Mouse (Mus musculus) G1E (cell line): ENCODE measurements at regions not wholly inside any gene's neighbourhood (a gene's known extent, or its start where the extent isn't known, plus 50 kb on each side); places are given as distances from the start of the nearest gene placed in this dataset.

Experiments used
- ATAC-seq: 2 replicates; pipeline ENCODE4 v1.8.0; 2016; ENCODE audit warnings: mild to moderate bottlenecking; ENCODE audit not compliant: insufficient number of reproducible peaks, poor library complexity, low FRiP score, severe bottlenecking; ENCODE audit errors: extremely low read depth
- DNase-seq: peaks from one replicate; pipeline ENCODE4 v3.0.0; 2012; ENCODE audit warnings: low spot score
- H3K27me3 ChIP-seq: 2 replicates; pipeline ENCODE4 v1.6.1; 2012; ENCODE audit warnings: mild to moderate bottlenecking, low read length, inconsistent platforms; ENCODE audit not compliant: insufficient read depth
- H3K36me3 ChIP-seq: replicated peaks from 2 replicates; pipeline ENCODE3; 2012; ENCODE audit warnings: mild to moderate bottlenecking, inconsistent platforms
- H3K4me1 ChIP-seq: 2 replicates; pipeline ENCODE4 v1.6.1; 2012; ENCODE audit warnings: low read depth, low read length, inconsistent platforms, mixed read lengths; ENCODE audit not compliant: insufficient read depth
- H3K4me3 ChIP-seq: 2 replicates; pipeline ENCODE4 v1.5.1; 2012; ENCODE audit warnings: low read depth, mild to moderate bottlenecking, inconsistent platforms, low read length, moderate library complexity, mixed read lengths
- H3K9me3 ChIP-seq: replicated peaks from 2 replicates; pipeline ENCODE4 v1.6.1; 2012; ENCODE audit warnings: inconsistent platforms
- CTCF ChIP-seq: IDR thresholded peaks from 2 replicates; pipeline ENCODE4 v1.5.1; 2012; ENCODE audit warnings: low read depth, low read length, inconsistent platforms, mixed read lengths
- GATA1 ChIP-seq: IDR thresholded peaks from 2 replicates; pipeline ENCODE4 v1.6.1; 2012; ENCODE audit warnings: borderline replicate concordance, low read length, inconsistent platforms, mixed read lengths
- GATA2 ChIP-seq: IDR thresholded peaks from 2 replicates; pipeline ENCODE4 v1.6.1; 2012; ENCODE audit warnings: low read depth, low read length, inconsistent platforms, borderline replicate concordance
- POLR2AphosphoS5 ChIP-seq: IDR thresholded peaks from 2 replicates; pipeline ENCODE4 v1.6.1; 2012; ENCODE audit warnings: low read depth, low read length, inconsistent platforms; ENCODE audit not compliant: insufficient replicate concordance
- TAL1 ChIP-seq: conservative IDR thresholded peaks from 2 replicates; pipeline ENCODE4 v1.6.1; 2012; ENCODE audit warnings: low read depth, low read length, inconsistent platforms, mixed read lengths

DNA sequence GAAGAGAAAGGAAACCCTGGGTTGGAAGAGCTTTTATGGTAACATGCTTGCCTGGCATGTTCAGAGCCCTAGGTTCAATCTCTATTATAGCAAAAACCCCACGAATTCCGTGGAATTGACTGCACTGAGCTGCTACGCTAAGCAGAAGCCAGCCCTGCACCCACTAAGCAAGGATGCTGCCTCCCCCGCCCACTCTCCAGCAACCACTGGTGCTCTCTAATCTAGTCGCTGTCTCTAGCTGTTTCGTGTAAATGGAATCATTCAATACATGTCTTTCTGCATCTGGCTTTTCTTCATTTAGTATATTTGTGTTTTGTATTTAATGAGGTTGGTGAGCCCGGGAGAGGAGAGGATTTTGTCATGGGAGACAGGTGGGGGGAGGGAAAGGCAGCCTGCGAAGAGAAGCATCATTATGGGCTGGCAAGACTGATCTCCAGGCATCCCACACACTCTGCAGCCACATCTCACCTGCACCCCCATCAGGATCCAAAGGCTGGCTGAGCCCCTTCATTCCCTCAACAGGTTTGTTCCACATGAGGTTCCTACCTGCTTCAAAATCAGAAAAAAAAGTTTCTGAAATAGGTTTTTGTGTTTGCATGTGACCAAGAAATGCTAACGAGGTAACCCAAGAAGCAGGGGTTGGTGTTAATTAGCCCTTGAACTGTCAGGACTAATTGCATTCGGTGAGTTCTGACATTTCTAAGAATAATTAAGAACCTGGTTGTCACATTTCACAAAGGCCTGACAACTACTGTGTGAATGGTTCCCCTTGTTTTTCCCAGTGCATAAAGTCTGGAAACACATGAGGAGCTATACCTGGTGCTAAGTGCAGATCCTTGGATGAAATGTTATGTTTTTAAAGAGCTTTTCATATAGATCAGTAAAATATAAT is 68.6 kb upstream of the Ubl3 start:
- no peak for ATAC-seq
- no peaks in the 10 kb centered on the region for H3K27me3 ChIP-seq
- H3K4me3 ChIP-seq = no peak overlapping the region
- peaks cover 68% of the 10 kb centered on the region for H3K9me3 ChIP-seq
- H3K36me3 ChIP-seq = no peaks in the 10 kb centered on the region
- no peak for TF ChIP-seq TAL1
- no peak for TF ChIP-seq GATA2
- no peak for TF ChIP-seq GATA1
- TF ChIP-seq POLR2AphosphoS5 = no peak
- TF ChIP-seq CTCF = no peak
- no peaks in the 10 kb centered on the region for H3K4me1 ChIP-seq
- no peak for DNase-seq

DNA sequence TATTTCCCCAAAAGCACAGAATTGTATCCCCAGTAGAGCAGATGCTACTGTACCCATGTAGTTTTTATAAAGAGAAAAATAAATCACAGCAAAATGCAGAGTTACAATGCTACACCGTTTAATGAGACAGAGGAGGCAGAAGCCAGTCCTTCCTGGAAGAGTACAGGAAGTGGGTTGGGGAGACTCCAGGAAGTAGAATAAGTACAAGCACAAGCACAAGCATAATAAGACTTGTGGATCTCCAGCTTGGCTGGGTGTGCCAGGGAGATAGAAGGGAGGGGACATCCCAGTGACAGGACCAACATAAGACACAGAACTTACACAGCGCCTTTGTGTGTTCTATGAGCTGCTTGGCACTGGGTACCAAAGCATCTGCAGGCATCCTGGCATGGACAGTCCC is 67.3 kb upstream of the Ubl3 start:
- no peak overlapping the region for H3K4me3 ChIP-seq
- ATAC-seq (no peak), DNase-seq (no peak)
- H3K4me1 ChIP-seq = no peaks in the 10 kb centered on the region
- H3K27me3 ChIP-seq = no peaks in the 10 kb centered on the region
- TF ChIP-seq TAL1 = no peak
- TF ChIP-seq GATA1 = no peak
- TF ChIP-seq GATA2 = no peak
- TF ChIP-seq POLR2AphosphoS5 = no peak
- no peak for TF ChIP-seq CTCF
- H3K9me3 ChIP-seq = peaks cover 63% of the 10 kb centered on the region
- no peaks in the 10 kb centered on the region for H3K36me3 ChIP-seq

DNA sequence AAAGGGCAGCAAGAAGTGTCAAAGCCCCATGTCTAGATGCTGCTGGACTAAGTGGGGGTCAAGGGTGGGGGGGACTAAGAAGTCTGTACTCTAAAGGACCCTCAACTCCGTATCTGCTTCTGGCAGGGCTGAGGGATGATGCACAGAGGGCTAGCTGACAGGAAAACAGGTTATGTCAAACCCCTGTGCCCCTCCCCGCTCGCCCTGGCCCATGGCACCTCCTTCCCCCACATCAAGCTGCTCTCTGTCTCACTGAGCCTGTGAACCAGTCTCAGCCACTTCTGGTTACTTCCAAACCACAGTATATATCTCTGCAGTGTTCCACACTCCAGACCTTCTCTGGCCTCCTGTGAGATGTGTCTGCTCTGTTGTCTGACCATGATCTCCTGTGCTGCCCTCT is 63.8 kb upstream of the Ubl3 start:
- ATAC-seq (no peak), DNase-seq (no peak)
- TF ChIP-seq GATA2 = no peak
- no peak for TF ChIP-seq TAL1
- no peak for TF ChIP-seq CTCF
- TF ChIP-seq GATA1 = no peak
- TF ChIP-seq POLR2AphosphoS5 = no peak
- no peaks in the 10 kb centered on the region for H3K4me1 ChIP-seq
- H3K9me3 ChIP-seq = peaks cover 63% of the 10 kb centered on the region
- no peaks in the 10 kb centered on the region for H3K36me3 ChIP-seq
- H3K27me3 ChIP-seq = no peaks in the 10 kb centered on the region
- no peak overlapping the region for H3K4me3 ChIP-seq

DNA sequence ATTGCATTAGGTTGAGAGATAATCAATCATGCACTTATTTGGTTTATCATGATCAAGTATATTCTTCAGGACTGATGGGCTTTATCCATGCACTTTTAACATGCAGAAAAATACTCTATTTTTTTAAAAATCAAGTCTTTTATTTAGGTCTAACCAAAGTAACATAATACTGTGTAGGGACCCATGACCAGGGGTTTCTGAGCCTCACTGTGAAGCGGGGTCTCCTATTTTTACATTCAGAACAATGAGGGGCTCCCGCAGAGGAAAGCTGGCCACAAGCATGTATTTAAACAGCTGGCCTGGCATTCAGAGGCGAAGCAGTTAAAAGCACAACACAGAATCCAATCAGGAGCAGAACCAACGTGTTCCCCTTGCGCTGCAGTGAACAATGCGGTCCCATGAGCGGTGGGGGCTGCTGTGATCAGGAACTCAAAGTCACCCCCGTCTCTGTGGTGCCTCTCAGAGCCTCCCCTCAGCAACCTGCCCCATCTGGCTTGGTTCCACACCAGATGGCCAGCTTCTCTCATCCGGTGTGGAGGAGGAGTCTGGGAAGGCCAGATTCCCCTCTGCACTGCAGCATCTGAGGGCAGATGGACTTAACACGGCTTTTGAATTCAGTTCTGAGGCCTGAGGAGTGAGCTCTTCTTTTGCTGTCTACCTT is 63.2 kb upstream of the Ubl3 start:
- TF ChIP-seq CTCF (no peak), GATA2 (no peak), POLR2AphosphoS5 (no peak), TAL1 (no peak), GATA1 (no peak)
- no peak overlapping the region for H3K4me3 ChIP-seq
- H3K4me1 ChIP-seq = no peaks in the 10 kb centered on the region
- ATAC-seq (no peak), DNase-seq (no peak)
- H3K27me3 ChIP-seq = no peaks in the 10 kb centered on the region
- H3K36me3 ChIP-seq = no peaks in the 10 kb centered on the region
- H3K9me3 ChIP-seq = peaks cover 67% of the 10 kb centered on the region

DNA sequence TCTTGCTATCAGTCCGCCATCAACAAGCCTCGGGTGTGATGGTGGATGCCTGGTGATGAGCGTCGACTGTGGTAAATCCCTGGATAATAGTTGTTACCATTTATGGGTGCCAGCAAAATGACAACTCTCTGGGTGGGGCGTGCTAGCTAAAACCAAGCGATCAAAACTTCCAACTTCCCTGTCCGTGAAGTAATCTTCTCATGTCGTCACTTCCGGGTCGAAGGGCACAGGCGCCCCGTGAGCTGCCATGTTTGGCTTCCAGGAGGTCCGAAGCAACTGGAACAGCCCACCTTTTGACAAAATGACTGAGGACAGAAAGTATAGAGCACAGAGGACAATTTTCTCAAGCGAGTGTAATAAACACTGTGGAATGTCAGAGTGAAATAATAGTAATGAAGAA is 62.5 kb upstream of the Ubl3 start:
- Histone ChIP-seq H3K4me1 (no peaks in the 10 kb centered on the region), H3K4me3 (no peak overlapping the region), H3K9me3 (peaks cover 66% of the 10 kb centered on the region), H3K36me3 (no peaks in the 10 kb centered on the region), H3K27me3 (no peaks in the 10 kb centered on the region)
- ATAC-seq (no peak), DNase-seq (no peak)
- TF ChIP-seq TAL1 (no peak), GATA1 (no peak), CTCF (no peak), POLR2AphosphoS5 (no peak), GATA2 (no peak)

DNA sequence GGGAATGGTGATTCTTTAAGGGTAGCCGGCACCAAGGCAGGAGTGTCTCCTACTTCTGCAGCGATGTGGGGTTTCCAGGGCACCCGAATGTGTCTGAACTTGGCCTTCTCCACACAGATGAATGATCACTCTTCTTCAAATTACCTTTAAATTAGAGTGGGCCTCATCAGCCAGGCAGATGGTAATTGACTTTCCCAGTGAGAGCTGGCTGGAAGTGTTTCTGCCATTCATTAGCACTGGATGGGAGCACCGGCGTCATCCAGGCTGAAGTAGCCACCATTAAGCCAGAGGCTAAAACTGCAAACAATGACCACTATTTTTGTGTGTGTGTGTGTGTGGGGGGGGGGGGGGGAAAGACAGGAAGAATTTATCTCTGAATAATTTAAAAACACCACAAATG is 58.7 kb upstream of the Ubl3 start:
- ATAC-seq (no peak), DNase-seq (no peak)
- no peak overlapping the region for H3K4me3 ChIP-seq
- no peaks in the 10 kb centered on the region for H3K27me3 ChIP-seq
- H3K9me3 ChIP-seq = peaks cover 62% of the 10 kb centered on the region
- TF ChIP-seq TAL1 = no peak
- TF ChIP-seq CTCF = no peak
- no peak for TF ChIP-seq GATA1
- no peak for TF ChIP-seq POLR2AphosphoS5
- no peak for TF ChIP-seq GATA2
- H3K36me3 ChIP-seq = no peaks in the 10 kb centered on the region
- H3K4me1 ChIP-seq = no peaks in the 10 kb centered on the region

DNA sequence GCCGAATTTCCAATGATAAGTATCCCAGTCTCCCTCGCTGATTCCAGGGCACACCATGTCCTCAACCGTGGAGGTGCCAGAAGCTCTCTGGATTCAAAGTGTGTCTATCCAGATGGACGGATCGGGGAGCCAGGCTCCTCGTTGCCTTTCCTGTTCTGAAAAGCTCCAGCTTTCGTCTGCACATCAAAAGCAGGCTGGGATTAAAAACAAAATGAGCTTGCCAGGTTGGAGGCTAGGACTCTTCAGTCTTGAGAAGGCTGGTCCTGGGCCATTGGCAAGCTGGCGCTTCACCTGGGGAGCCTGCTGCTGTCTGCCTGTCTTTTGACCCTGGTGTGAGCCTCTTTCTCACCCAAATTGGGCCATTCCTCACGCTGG is 56.9 kb upstream of the Ubl3 start:
- no peaks in the 10 kb centered on the region for H3K36me3 ChIP-seq
- DNase-seq (no peak), ATAC-seq (no peak)
- no peaks in the 10 kb centered on the region for H3K4me1 ChIP-seq
- TF ChIP-seq POLR2AphosphoS5 (no peak), GATA1 (no peak), CTCF (no peak), GATA2 (no peak), TAL1 (no peak)
- H3K9me3 ChIP-seq = peaks cover 62% of the 10 kb centered on the region
- no peaks in the 10 kb centered on the region for H3K27me3 ChIP-seq
- H3K4me3 ChIP-seq = no peak overlapping the region
